Mouse (Mus musculus): ENCODE measurements around the gene Chl1. TPM values are rescaled to one million over a fixed set of nuclear protein-coding genes. Genes with fewer than 3 reads are reported as not detected.

Chl1 gene
- 0.29 TPM in 1 of 2 replicates, not detected in the other for polyA plus RNA-seq (2011; ENCODE audit: insufficient read depth, insufficient read length, low read depth, missing spikeins)

DNA sequence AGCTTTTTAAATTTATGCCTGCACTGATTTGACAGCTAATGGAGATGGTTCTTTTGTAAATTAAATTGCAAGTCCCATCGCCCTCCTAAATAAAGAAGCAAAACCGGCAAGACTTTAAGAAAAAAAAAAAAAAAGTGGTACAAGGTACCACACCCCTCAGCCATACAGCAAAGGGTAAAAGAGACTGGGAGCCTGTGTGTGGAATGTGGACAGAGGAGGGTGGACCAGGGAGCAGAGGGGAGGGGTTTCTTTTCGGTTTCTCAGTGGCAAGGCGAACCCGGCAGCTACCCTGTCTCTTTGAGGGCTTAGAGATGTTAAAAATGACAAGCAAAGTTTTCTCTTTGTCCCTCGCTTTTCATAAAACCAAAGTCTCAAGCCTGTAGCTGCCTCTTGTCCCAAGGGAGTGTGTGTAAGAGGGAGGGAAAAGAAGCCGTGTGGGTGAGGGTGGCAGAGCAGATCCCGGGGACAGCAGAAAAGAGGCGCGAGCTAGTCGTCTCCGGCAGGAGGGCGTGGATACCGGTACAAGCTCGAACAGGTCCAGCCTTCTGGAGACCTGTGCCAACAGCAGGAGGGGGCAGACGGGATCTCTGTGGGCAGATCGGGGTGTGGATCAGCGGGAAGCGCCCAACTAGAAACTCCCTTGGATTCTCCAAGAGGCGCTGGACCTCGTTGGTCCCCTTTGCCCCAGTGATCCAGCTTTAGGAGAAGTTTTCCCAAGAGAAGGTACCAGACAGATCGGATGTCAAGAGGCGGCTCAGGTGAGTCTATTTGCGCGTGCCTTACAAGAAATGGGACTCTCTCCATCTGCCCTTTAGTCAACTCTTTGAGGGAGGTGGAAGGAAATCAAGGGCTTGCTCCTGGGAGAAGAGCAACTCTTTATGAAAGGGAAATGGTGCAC is at the start of gene Chl1:
Gene Chl1, plus strand, starts transcription at position 195 of the 898 bp plus-strand sequence.
- H3K4me1 ChIP-seq (ENCODE audit: control insufficient read depth, insufficient read depth, low read length) = peaks cover 2% of the 10 kb centered on the region
- peak within 1 kb of the TSS; percentile 17 for H3K4me3 ChIP-seq (ENCODE audit: low read depth, low read length)
- H3K27me3 ChIP-seq (ENCODE audit: control insufficient read depth, insufficient read depth, low read length, poor library complexity, severe bottlenecking) = peaks cover 2% of the 10 kb centered on the region
- no peak within 1 kb of the TSS for H3K9ac ChIP-seq (ENCODE audit: low read depth, poor library complexity, severe bottlenecking)
- TF ChIP-seq EP300 (IDR thresholded peaks at IDR 0.05; ENCODE audit: insufficient read depth, low read depth, low read length) (no peak), POLR2A (IDR thresholded peaks at IDR 0.05; ENCODE audit: insufficient read depth, low read length) (no peak), CTCF (IDR thresholded peaks at IDR 0.05; ENCODE audit: low read depth, low read length) (no peak)
- H3K27ac ChIP-seq (ENCODE audit: insufficient read depth, low read length) = no peak within 1 kb of the TSS
- no peaks in the 10 kb centered on the region for H3K9me3 ChIP-seq (replicated peaks; ENCODE audit: control insufficient read depth, insufficient read depth, low read length, poor library complexity, severe bottlenecking)
- no peaks in the 10 kb centered on the region for H3K36me3 ChIP-seq (ENCODE audit: control insufficient read depth, insufficient read depth, low read length, poor library complexity, severe bottlenecking)

DNA sequence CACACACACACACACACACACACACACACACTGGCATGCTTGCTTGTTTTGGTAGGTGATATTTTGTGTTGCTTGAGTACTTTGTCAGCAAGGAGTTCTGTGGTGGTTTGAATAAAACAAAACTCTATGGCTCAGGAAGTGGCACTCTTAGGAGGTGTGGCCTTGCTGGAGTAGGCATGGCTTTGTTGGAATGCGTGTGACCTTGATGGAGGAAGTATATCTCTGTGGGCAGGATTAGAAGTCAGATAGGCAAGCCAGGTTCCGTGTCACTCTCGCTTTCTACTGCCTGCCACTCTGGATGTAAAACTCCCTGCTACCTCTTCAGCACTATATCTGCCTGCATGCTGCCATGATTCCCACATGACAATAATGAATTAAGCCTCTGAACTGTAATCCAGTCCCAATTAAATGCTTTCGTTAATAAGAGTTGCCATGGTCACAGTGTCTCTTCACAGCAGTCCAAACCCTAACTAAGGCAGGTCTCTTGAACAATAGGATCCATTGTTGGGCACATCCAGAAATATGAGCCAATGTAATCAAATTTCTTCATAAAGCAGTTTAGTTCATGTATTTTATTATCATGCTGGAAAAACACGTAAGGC is 44.8 kb upstream of the Chl1 start:
- Histone ChIP-seq H3K27me3 (ENCODE audit: control insufficient read depth, insufficient read depth, low read length, poor library complexity, severe bottlenecking) (no peaks in the 10 kb centered on the region), H3K4me1 (ENCODE audit: control insufficient read depth, insufficient read depth, low read length) (no peaks in the 10 kb centered on the region), H3K4me3 (ENCODE audit: low read depth, low read length) (no peak overlapping the region), H3K27ac (ENCODE audit: insufficient read depth, low read length) (no peak overlapping the region), H3K9ac (ENCODE audit: low read depth, poor library complexity, severe bottlenecking) (no peak overlapping the region), H3K36me3 (ENCODE audit: control insufficient read depth, insufficient read depth, low read length, poor library complexity, severe bottlenecking) (no peaks in the 10 kb centered on the region), H3K9me3 (replicated peaks; ENCODE audit: control insufficient read depth, insufficient read depth, low read length, poor library complexity, severe bottlenecking) (no peaks in the 10 kb centered on the region)
- TF ChIP-seq EP300 (IDR thresholded peaks at IDR 0.05; ENCODE audit: insufficient read depth, low read depth, low read length) (no peak), POLR2A (IDR thresholded peaks at IDR 0.05; ENCODE audit: insufficient read depth, low read length) (no peak), CTCF (IDR thresholded peaks at IDR 0.05; ENCODE audit: low read depth, low read length) (no peak)

DNA sequence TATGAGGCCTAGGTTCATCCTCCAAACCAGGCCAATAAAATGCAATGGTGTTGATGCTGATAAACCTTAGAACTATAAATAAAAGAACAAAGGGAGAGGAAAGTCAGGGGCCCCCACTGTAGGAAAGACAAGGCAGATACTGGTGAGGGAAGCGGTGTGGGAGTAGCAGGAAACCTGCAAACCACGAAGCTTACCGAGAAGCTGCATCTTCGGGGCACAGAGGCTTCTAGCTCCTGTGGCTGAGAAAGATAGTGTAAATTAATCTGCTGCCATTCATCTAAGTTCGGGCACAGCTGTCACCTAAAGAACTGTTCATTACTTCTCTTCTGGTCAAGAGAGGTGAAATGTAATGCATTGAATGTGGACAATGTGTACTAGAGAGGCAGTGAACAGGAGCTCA is 37.1 kb upstream of the Chl1 start:
- no peaks in the 10 kb centered on the region for H3K36me3 ChIP-seq (ENCODE audit: control insufficient read depth, insufficient read depth, low read length, poor library complexity, severe bottlenecking)
- no peaks in the 10 kb centered on the region for H3K9me3 ChIP-seq (replicated peaks; ENCODE audit: control insufficient read depth, insufficient read depth, low read length, poor library complexity, severe bottlenecking)
- H3K27ac ChIP-seq (ENCODE audit: insufficient read depth, low read length) = no peak overlapping the region
- H3K9ac ChIP-seq (ENCODE audit: low read depth, poor library complexity, severe bottlenecking) = no peak overlapping the region
- no peak overlapping the region for H3K4me3 ChIP-seq (ENCODE audit: low read depth, low read length)
- no peaks in the 10 kb centered on the region for H3K27me3 ChIP-seq (ENCODE audit: control insufficient read depth, insufficient read depth, low read length, poor library complexity, severe bottlenecking)
- H3K4me1 ChIP-seq (ENCODE audit: control insufficient read depth, insufficient read depth, low read length) = no peaks in the 10 kb centered on the region
- TF ChIP-seq EP300 (IDR thresholded peaks at IDR 0.05; ENCODE audit: insufficient read depth, low read depth, low read length) (no peak), POLR2A (IDR thresholded peaks at IDR 0.05; ENCODE audit: insufficient read depth, low read length) (no peak), CTCF (IDR thresholded peaks at IDR 0.05; ENCODE audit: low read depth, low read length) (no peak)

DNA sequence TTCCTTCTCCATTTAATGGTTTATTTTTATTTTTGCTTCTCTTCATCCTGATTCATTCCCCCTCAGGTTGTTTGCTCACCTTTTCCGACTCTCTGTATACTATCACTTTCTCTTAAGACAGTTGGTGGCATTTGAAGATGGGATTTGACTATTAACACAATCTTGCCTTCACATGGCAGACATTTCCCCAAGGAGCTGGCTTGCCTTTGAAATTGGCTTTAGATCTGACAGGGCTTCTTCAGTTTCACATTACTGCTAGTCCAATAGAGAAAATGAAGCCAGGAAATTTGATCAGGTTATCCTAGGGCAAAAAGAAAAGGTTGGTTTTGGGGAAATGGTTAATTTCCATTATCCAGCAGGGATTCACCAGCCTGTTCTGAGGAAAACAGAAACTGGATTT is 23.2 kb upstream of the Chl1 start:
- no peaks in the 10 kb centered on the region for H3K27me3 ChIP-seq (ENCODE audit: control insufficient read depth, insufficient read depth, low read length, poor library complexity, severe bottlenecking)

DNA sequence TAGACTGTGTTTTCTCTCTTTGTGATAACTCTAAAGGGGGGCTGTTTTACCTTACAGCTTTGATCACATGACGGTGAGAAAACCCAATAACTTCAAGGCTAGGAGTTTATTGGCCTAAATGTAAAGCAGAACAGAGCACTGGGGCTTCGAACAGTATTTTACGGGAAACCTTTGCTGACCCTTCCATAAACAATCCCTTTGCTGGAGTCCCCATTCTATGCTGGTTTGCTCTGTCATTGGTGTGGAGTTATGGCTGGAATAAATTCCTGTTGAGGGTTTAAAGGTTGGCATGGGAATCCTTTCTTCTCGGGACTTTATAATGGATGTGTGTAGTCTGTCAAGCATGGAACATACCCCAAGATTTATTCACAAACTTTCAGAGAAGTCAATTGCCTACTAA is 12.0 kb upstream of the Chl1 start:
- Histone ChIP-seq H3K27ac (ENCODE audit: insufficient read depth, low read length) (no peak overlapping the region), H3K9me3 (replicated peaks; ENCODE audit: control insufficient read depth, insufficient read depth, low read length, poor library complexity, severe bottlenecking) (no peaks in the 10 kb centered on the region), H3K4me3 (ENCODE audit: low read depth, low read length) (no peak overlapping the region), H3K36me3 (ENCODE audit: control insufficient read depth, insufficient read depth, low read length, poor library complexity, severe bottlenecking) (no peaks in the 10 kb centered on the region), H3K27me3 (ENCODE audit: control insufficient read depth, insufficient read depth, low read length, poor library complexity, severe bottlenecking) (no peaks in the 10 kb centered on the region; the same call in 1 of the 2 replicates), H3K4me1 (ENCODE audit: control insufficient read depth, insufficient read depth, low read length) (no peaks in the 10 kb centered on the region), H3K9ac (ENCODE audit: low read depth, poor library complexity, severe bottlenecking) (no peak overlapping the region)
- no peak for TF ChIP-seq EP300 (IDR thresholded peaks at IDR 0.05; ENCODE audit: insufficient read depth, low read depth, low read length)
- TF ChIP-seq POLR2A (IDR thresholded peaks at IDR 0.05; ENCODE audit: insufficient read depth, low read length) = no peak
- no peak for TF ChIP-seq CTCF (IDR thresholded peaks at IDR 0.05; ENCODE audit: low read depth, low read length)

More for the DNA sequence above, 23.2 kb upstream of the Chl1 start:
- Histone ChIP-seq H3K4me3 (ENCODE audit: low read depth, low read length) (no peak overlapping the region), H3K4me1 (ENCODE audit: control insufficient read depth, insufficient read depth, low read length) (no peaks in the 10 kb centered on the region), H3K27ac (ENCODE audit: insufficient read depth, low read length) (no peak overlapping the region), H3K36me3 (ENCODE audit: control insufficient read depth, insufficient read depth, low read length, poor library complexity, severe bottlenecking) (no peaks in the 10 kb centered on the region), H3K9ac (ENCODE audit: low read depth, poor library complexity, severe bottlenecking) (no peak overlapping the region), H3K9me3 (replicated peaks; ENCODE audit: control insufficient read depth, insufficient read depth, low read length, poor library complexity, severe bottlenecking) (no peaks in the 10 kb centered on the region)
- TF ChIP-seq POLR2A (IDR thresholded peaks at IDR 0.05; ENCODE audit: insufficient read depth, low read length) (no peak), CTCF (IDR thresholded peaks at IDR 0.05; ENCODE audit: low read depth, low read length) (no peak), EP300 (IDR thresholded peaks at IDR 0.05; ENCODE audit: insufficient read depth, low read depth, low read length) (no peak)

DNA sequence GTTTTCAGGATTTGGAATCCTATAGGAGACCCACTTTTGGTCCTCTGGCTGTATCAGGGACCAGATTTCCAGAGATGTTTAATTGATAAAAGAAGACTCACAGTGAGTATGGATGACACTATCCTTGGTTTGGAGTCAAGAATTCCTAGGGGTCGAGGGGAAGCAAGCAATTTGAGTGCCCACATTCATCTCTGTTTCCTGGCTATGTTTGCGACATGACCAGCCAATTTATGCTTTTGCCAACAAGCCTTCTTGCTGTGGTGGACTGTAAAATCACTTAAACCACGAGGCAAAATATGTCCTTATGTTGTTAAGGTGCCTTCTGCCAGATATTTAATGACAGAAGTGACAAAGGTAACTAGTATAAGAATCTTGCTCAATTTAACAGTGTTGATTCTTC is 6.3 kb upstream of the Chl1 start:
- H3K27me3 ChIP-seq (ENCODE audit: control insufficient read depth, insufficient read depth, low read length, poor library complexity, severe bottlenecking) = no peaks in the 10 kb centered on the region
- no peaks in the 10 kb centered on the region for H3K36me3 ChIP-seq (ENCODE audit: control insufficient read depth, insufficient read depth, low read length, poor library complexity, severe bottlenecking)
- H3K27ac ChIP-seq (ENCODE audit: insufficient read depth, low read length) = no peak overlapping the region
- H3K9ac ChIP-seq (ENCODE audit: low read depth, poor library complexity, severe bottlenecking) = no peak overlapping the region
- no peaks in the 10 kb centered on the region for H3K4me1 ChIP-seq (ENCODE audit: control insufficient read depth, insufficient read depth, low read length)
- no peaks in the 10 kb centered on the region for H3K9me3 ChIP-seq (replicated peaks; ENCODE audit: control insufficient read depth, insufficient read depth, low read length, poor library complexity, severe bottlenecking)
- H3K4me3 ChIP-seq (ENCODE audit: low read depth, low read length) = no peak overlapping the region
- TF ChIP-seq POLR2A (IDR thresholded peaks at IDR 0.05; ENCODE audit: insufficient read depth, low read length) = no peak
- no peak for TF ChIP-seq CTCF (IDR thresholded peaks at IDR 0.05; ENCODE audit: low read depth, low read length)
- no peak for TF ChIP-seq EP300 (IDR thresholded peaks at IDR 0.05; ENCODE audit: insufficient read depth, low read depth, low read length)

Measured in ES-Bruce4 (cell line).